Mouse (Mus musculus) embryo, embryonic 10 days (tissue): Measurements from ENCODE around the gene Olfr1167.
"Not testable (repeated sequence)": the region's sequence is repeated elsewhere in the genome, so short reads cannot be mapped to it uniquely, and the experiment has no call there.

Experiments used
- DNase-seq: peaks from one replicate; pipeline ENCODE4 v3.0.0-alpha.2; 2015; ENCODE audit warnings: low spot score

Olfr1167 gene

DNA sequence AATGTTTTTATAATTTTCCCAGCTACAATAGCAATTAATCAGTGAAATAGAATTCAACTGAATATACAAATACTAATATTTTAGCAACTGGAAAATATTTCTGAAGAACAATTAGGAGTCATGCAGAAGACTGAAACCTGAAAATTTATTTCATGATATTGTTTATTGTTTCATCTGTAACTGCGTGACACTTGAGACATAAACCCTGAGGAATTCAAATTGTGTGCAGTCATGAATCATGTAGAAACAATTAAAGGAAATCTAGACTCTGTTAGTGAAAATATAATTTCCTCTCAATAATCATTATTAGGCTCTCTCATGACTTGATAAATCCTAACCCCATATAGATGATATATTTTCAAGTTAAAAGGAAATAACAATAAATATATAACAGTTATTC, at the start of gene Olfr1167:
TSS of gene Olfr1167 (minus strand) at position 101 of the 400 bp plus-strand sequence.
- not testable (repeated sequence) for DNase-seq

GRCm38 (mm10) chr2:88181580-88181979, 26.6 kb upstream of the Olfr1167 start, which contains the start of gene Olfr1168:
Gene Olfr1168, plus strand, starts transcription at chr2:88181880.
- DNase-seq = no peak

- no peak for DNase-seq
Observed at GRCm38 (mm10) chr2:88128172-88128571, 26.8 kb downstream of the Olfr1167 start, which contains the start of gene Olfr1166. Gene Olfr1166, minus strand, starts transcription at chr2:88128272.
